Mouse (Mus musculus) limb, embryonic 11.5 days (tissue): Measurements from ENCODE around the gene Sh3pxd2a. TPM values are rescaled to one million over a fixed set of nuclear protein-coding genes. Genes with fewer than 3 reads are reported as not detected.

Experiments used
- ATAC-seq: fragments of 200-750 bp; cut with Nextera tagmentation; 2 replicates; pipeline ENCODE4 v1.8.0; 2017; ENCODE audit warnings: low read depth; ENCODE audit not compliant: insufficient number of reproducible peaks, low FRiP score, low TSS enrichment
- DNase-seq: peaks from one replicate; pipeline ENCODE4 v3.0.0-alpha.2; 2015; ENCODE audit warnings: low spot score
- H3K27ac ChIP-seq: fragments of 300-500 bp; sonication (generic); replicated peaks from 2 replicates; pipeline ENCODE4 v1.5.1; 2014; ENCODE audit warnings: low read depth, mild to moderate bottlenecking, low read length
- H3K27me3 ChIP-seq: fragments of 300-500 bp; sonication (generic); 2 replicates; pipeline ENCODE4 v1.6.1; 2014; ENCODE audit warnings: mild to moderate bottlenecking, low read length, mixed read lengths; ENCODE audit not compliant: control insufficient read depth, insufficient read depth
- H3K36me3 ChIP-seq: fragments of 300-500 bp; sonication (generic); 2 replicates; pipeline ENCODE4 v1.6.1; 2014; ENCODE audit warnings: mild to moderate bottlenecking, low read length, moderate library complexity, mixed read lengths; ENCODE audit not compliant: control insufficient read depth, insufficient read depth
- H3K4me1 ChIP-seq: fragments of 300-500 bp; sonication (generic); 2 replicates; pipeline ENCODE4 v1.6.1; 2014; ENCODE audit warnings: low read length, mixed read lengths; ENCODE audit not compliant: control insufficient read depth, insufficient read depth
- H3K4me2 ChIP-seq: fragments of 300-500 bp; sonication (generic); 2 replicates; pipeline ENCODE4 v1.6.1; 2014; ENCODE audit warnings: low read depth, mild to moderate bottlenecking, moderate library complexity; ENCODE audit not compliant: severe bottlenecking
- H3K4me3 ChIP-seq: fragments of 300-500 bp; sonication (generic); 2 replicates; pipeline ENCODE4 v1.5.1; 2014; ENCODE audit warnings: low read depth, low read length
- H3K9ac ChIP-seq: fragments of 300-500 bp; sonication (generic); 2 replicates; pipeline ENCODE4 v1.6.1; 2014; ENCODE audit warnings: mild to moderate bottlenecking, low read length
- H3K9me3 ChIP-seq: fragments of 300-500 bp; sonication (generic); 2 replicates; pipeline ENCODE4 v1.6.1; 2016; ENCODE audit warnings: low read length; ENCODE audit not compliant: control insufficient read depth
- WGBS: fragments of 180-500 bp; shearing (Covaris S2); extraction: QIAGEN DNeasy Blood & Tissue Kit; methylation state at CpG from one replicate; pipeline ENCODE4 v1.1.7; 2014; 5-methylcytosine and 5-hydroxymethylcytosine counted together
- polyA plus RNA-seq: library from polyadenylated mRNA; unstranded; fragments of >200 nt; fragmentation: Nextera tagmentation; extraction: Ambion mirVana; gene quantifications from 2 replicates; pipeline ENCODE4 v1.2.1, GENCODE M21; 2014

The Sh3pxd2a gene
- 8.9 and 10.4 TPM in 2 replicates for polyA plus RNA-seq

GRCm38 (mm10) chr19:47464304-47465241, at the start of gene Sh3pxd2a:
Gene Sh3pxd2a, minus strand, starts transcription at chr19:47464401.
- H3K4me2 ChIP-seq = peak within 1 kb of the TSS; percentile 87
- DNase-seq (peak; percentile 83), ATAC-seq (peak; percentile 87)
- H3K9me3 ChIP-seq = no peaks in the 10 kb centered on the region
- peak within 1 kb of the TSS; percentile 80 for H3K4me3 ChIP-seq
- peak within 1 kb of the TSS; percentile 82 for H3K9ac ChIP-seq
- H3K4me1 ChIP-seq = peaks cover 9% of the 10 kb centered on the region
- no peaks in the 10 kb centered on the region for H3K36me3 ChIP-seq
- WGBS = 2% methylated on average over 60 of the region's 70 CpGs
- H3K27ac ChIP-seq = peak within 1 kb of the TSS; percentile 64; the same call in 1 of the 2 replicates
- H3K27me3 ChIP-seq = no peaks in the 10 kb centered on the region

- 87% methylated on average over 4 of the region's 4 CpGs for WGBS
- no peaks in the 10 kb centered on the region for H3K27me3 ChIP-seq
- H3K36me3 ChIP-seq = peaks cover 6% of the 10 kb centered on the region; the same call in 1 of the 2 replicates
- H3K4me3 ChIP-seq = no peak overlapping the region
- no peak overlapping the region for H3K27ac ChIP-seq
- no peaks in the 10 kb centered on the region for H3K4me1 ChIP-seq
- no peaks in the 10 kb centered on the region for H3K9me3 ChIP-seq
- ATAC-seq (no peak), DNase-seq (no peak)
- no peak overlapping the region for H3K9ac ChIP-seq
- no peak overlapping the region for H3K4me2 ChIP-seq
These were observed 49.4 kb upstream of the Sh3pxd2a start for GRCm38 (mm10) chr19:47513618-47513897.

- no peak for ATAC-seq
- WGBS = 90% methylated on average over 21 of the region's 21 CpGs
- no peak overlapping the region for H3K9ac ChIP-seq
- no peaks in the 10 kb centered on the region for H3K27me3 ChIP-seq
- H3K4me3 ChIP-seq = no peak overlapping the region
- no peak overlapping the region for H3K27ac ChIP-seq
- no peak for DNase-seq
- peaks cover 6% of the 10 kb centered on the region; the same call in 1 of the 2 replicates for H3K36me3 ChIP-seq
- H3K9me3 ChIP-seq = no peaks in the 10 kb centered on the region
- no peak overlapping the region for H3K4me2 ChIP-seq
- H3K4me1 ChIP-seq = no peaks in the 10 kb centered on the region
These were observed 48.8 kb upstream of the Sh3pxd2a start for GRCm38 (mm10) chr19:47512794-47513617.

- H3K9ac ChIP-seq = no peak overlapping the region
- WGBS = 76% methylated on average over 6 of the region's 6 CpGs
- no peak overlapping the region for H3K4me2 ChIP-seq
- H3K4me1 ChIP-seq = no peaks in the 10 kb centered on the region
- no peak overlapping the region for H3K27ac ChIP-seq
- DNase-seq (no peak), ATAC-seq (no peak)
- no peak overlapping the region for H3K4me3 ChIP-seq
- peaks cover 6% of the 10 kb centered on the region; the same call in 1 of the 2 replicates for H3K36me3 ChIP-seq
- H3K9me3 ChIP-seq = no peaks in the 10 kb centered on the region
- H3K27me3 ChIP-seq = no peaks in the 10 kb centered on the region
These were observed 47.8 kb upstream of the Sh3pxd2a start for GRCm38 (mm10) chr19:47511958-47512357.

- H3K36me3 ChIP-seq = peaks cover 6% of the 10 kb centered on the region; the same call in 1 of the 2 replicates
These were observed 47.1 kb upstream of the Sh3pxd2a start for GRCm38 (mm10) chr19:47511294-47511675.

DNA sequence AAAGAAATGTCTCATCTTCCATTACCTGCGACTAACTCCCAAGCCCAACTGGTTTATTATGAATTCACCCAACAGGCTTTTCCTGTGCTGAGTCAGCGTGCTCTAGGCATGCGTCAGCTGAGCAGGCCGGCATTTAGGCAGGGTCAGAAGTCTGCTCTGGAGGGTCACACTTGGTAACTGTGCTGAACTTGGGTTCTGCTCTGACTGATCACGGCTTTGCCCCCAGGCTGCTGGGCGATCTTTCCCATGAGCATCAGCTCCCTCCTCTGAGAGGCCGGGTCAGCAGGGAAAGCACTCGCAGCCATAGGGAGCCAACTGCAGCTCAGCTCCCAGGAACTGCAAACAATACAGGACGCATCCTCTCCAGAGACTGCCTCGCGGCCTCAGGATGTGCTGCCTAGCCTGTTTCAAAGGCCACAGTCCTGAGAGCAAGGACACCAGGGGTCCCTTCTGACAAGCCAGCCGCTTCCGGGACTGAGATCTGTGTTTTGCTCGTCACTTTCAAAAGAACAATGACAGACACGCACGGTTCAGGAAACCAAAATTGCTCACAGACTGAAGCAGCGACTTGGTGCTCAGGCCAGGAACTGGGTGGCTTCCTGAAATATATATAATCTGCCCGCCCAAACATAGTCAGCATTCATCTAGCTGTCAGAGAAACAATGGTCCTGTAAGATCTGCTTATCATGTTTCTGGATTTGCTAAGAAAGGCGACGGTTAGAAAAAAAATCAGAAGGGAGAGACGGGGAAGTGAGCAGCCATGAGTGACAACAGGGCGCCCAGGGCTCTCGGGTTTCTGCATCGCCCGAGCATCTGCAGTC, 46.5 kb upstream of the Sh3pxd2a start:
- H3K36me3 ChIP-seq = peaks cover 7% of the 10 kb centered on the region; the same call in 1 of the 2 replicates
- no peaks in the 10 kb centered on the region for H3K9me3 ChIP-seq
- ATAC-seq = no peak
- no peak overlapping the region for H3K4me2 ChIP-seq
- no peaks in the 10 kb centered on the region for H3K4me1 ChIP-seq
- DNase-seq = no peak
- H3K4me3 ChIP-seq = no peak overlapping the region
- WGBS = 69% methylated on average over 25 of the region's 25 CpGs
- 0 out of 2 replicates have a peak overlapping the region, but pooled peaks have one; percentile 52 for H3K27ac ChIP-seq
- H3K9ac ChIP-seq = no peak overlapping the region
- H3K27me3 ChIP-seq = no peaks in the 10 kb centered on the region

More at GRCm38 (mm10) chr19:47511294-47511675, 47.1 kb upstream of the Sh3pxd2a start:
- WGBS = 80% methylated on average over 7 of the region's 7 CpGs
- Histone ChIP-seq H3K9me3 (no peaks in the 10 kb centered on the region), H3K27me3 (no peaks in the 10 kb centered on the region), H3K4me1 (no peaks in the 10 kb centered on the region), H3K4me3 (no peak overlapping the region), H3K27ac (no peak overlapping the region), H3K9ac (no peak overlapping the region), H3K4me2 (no peak overlapping the region)
- no peak for DNase-seq
- no peak for ATAC-seq

DNA sequence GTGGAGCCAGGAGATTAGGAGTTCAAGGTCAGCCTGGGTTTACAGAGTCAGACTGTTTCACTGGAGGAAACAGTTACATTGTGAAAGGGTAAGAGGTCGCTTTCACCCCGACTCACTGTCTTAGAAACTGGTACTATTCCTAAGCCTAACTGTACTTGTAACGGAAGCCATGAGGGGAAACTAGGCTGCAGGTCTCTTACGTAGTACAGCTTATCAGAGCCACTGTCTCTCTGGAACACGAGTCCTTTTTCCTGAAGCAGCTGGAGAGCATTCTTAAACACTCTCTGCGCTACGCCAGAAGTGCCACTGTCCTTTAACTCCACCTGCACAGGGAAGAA, 45.9 kb upstream of the Sh3pxd2a start:
- Histone ChIP-seq H3K4me3 (no peak overlapping the region), H3K4me1 (no peaks in the 10 kb centered on the region), H3K36me3 (peaks cover 7% of the 10 kb centered on the region; the same call in 1 of the 2 replicates), H3K9me3 (no peaks in the 10 kb centered on the region), H3K27me3 (no peaks in the 10 kb centered on the region), H3K27ac (no peak overlapping the region), H3K9ac (no peak overlapping the region), H3K4me2 (no peak overlapping the region)
- WGBS = 91% methylated on average over 7 of the region's 7 CpGs
- DNase-seq (no peak), ATAC-seq (no peak)
